13 mouse cellular contexts compared by ENCODE assay signal in the genomic region with DNA sequence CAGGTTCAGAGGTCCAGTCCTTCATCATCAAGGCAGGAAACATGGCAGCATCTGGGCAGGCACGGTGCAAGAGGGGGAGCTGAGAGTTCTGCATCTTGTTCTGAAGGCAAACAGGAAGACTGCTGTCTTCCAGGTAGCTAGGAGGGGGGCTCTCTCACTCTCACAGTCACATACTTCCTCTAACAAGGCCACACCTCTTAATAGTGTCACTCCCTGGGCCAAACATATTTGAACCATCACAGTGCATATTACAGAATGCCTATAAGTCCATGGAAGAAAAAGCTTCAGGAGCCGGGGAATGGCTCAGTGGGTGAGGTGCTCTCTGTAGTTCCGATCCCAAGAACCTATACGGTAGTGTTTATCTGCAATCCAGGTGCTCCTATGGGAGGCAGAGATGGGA. TPM values are rescaled to one million over a fixed set of nuclear protein-coding genes. Genes with fewer than 3 reads are reported as not detected.
DNase-seq lines count a peak whose midpoint lies in the region; ATAC-seq lines count a peak whose summit lies in the region.
"Had no signal": no experiment of that assay in that cellular context is flagged by ENCODE, and none has a peak within 500 bp of the region (broad histone marks: within the 10 kb centered on the region; RNA-seq: fewer than 3 reads in every experiment).

No protein-coding gene starts in this region.

- no peaks in the 10 kb centered on the region for H3K27me3 ChIP-seq in heart, embryonic 10.5 days (ENCODE audit: insufficient read depth, poor library complexity, severe bottlenecking)
- H3K27me3 ChIP-seq in forebrain, embryonic 14.5 days (replicated peaks; ENCODE audit: control insufficient read depth, insufficient read depth, low read length): no peaks in the 10 kb centered on the region
- H3K27me3 ChIP-seq in splenic B cell, adult 2 months (ENCODE audit: control insufficient read depth, insufficient read depth, low read length, poor library complexity, severe bottlenecking): no peaks in the 10 kb centered on the region
- H3K27me3 ChIP-seq: lung, embryonic 15.5 days; Patski had no signal

- no peaks in the 10 kb centered on the region for H3K9me3 ChIP-seq in heart, embryonic 10.5 days
- H3K9me3 ChIP-seq in forebrain, embryonic 14.5 days (replicated peaks; ENCODE audit: control insufficient read depth, low read length): no peaks in the 10 kb centered on the region
- H3K9me3 ChIP-seq: lung, embryonic 15.5 days had no signal

- 72% methylated on average over 4 of the region's 4 CpGs for WGBS in heart, embryonic 10.5 days
- 86% methylated on average over 4 of the region's 4 CpGs for WGBS in forebrain, embryonic 14.5 days

- no peak overlapping the region for H3K27ac ChIP-seq in heart, embryonic 10.5 days
- no peak overlapping the region for H3K27ac ChIP-seq in forebrain, embryonic 14.5 days (ENCODE audit: low read depth, low read length)
- H3K27ac ChIP-seq: lung, embryonic 15.5 days had no signal

- H3K4me1 ChIP-seq in heart, embryonic 10.5 days: peaks cover 12% of the 10 kb centered on the region; the same call in 1 of the 2 replicates
- peaks cover 11% of the 10 kb centered on the region for H3K4me1 ChIP-seq in forebrain, embryonic 14.5 days (ENCODE audit: control insufficient read depth, insufficient read depth, low read length)

- 0 out of 2 replicates have a peak overlapping the region, but pooled peaks have one; percentile 37 for H3K9ac ChIP-seq in forebrain, embryonic 14.5 days (ENCODE audit: low read length)
- H3K9ac ChIP-seq: lung, embryonic 15.5 days had no signal

- no peak for ATAC-seq in forebrain, embryonic 14.5 days
- no peak for ATAC-seq in erythroblast, adult 5-6 weeks (replicated peaks; ENCODE audit: low FRiP score, poor library complexity, severe bottlenecking)
- ATAC-seq: Patski had no signal

- H3K4me2 ChIP-seq in forebrain, embryonic 14.5 days (ENCODE audit: low read length): peak overlapping the region; percentile 46; the same call in 1 of the 2 replicates

- H3K4me3 ChIP-seq in heart, embryonic 10.5 days: no peak overlapping the region
- H3K4me3 ChIP-seq in forebrain, embryonic 14.5 days (ENCODE audit: low read depth, low read length): no peak overlapping the region
- H3K4me3 ChIP-seq: lung, embryonic 15.5 days had no signal

- DNase-seq in heart, embryonic 10.5 days (ENCODE audit: low spot score): peak; percentile 58
- DNase-seq in heart, adult 8-10 months (ENCODE audit: low spot score): no peak
- DNase-seq in spleen, postnatal 36 days (ENCODE audit: low spot score in 2 of 2): peak; percentile 58 to 59
- no peak for DNase-seq in spleen, postnatal 10 days (ENCODE audit: low spot score in 2 of 2)
- no peak for DNase-seq in forebrain, embryonic 14.5 days (ENCODE audit: low spot score)
- DNase-seq in splenic B cell, adult 2 months (ENCODE audit: low read depth, low spot score): peak; percentile 67
- DNase-seq in left cerebral cortex, adult 18-20 months (ENCODE audit: low spot score in 2 of 2): no peak
- DNase-seq: adrenal gland, postnatal 10 days; heart, postnatal 36 days; kidney, postnatal 36 days had no signal

- H3K36me3 ChIP-seq in heart, embryonic 10.5 days: no peaks in the 10 kb centered on the region
- no peaks in the 10 kb centered on the region for H3K36me3 ChIP-seq in forebrain, embryonic 14.5 days (ENCODE audit: control insufficient read depth, insufficient read depth, low read length)
- no peaks in the 10 kb centered on the region for H3K36me3 ChIP-seq in splenic B cell, adult 2 months (ENCODE audit: control insufficient read depth, insufficient read depth, low read length, poor library complexity, severe bottlenecking)
- H3K36me3 ChIP-seq: lung, embryonic 15.5 days had no signal

RNA-seq across cellular contexts. Expression of a gene that starts 3.5 kb away (rescaled TPM):
- 35.2 and 37.0 TPM in 2 replicates for polyA plus RNA-seq in heart, embryonic 10.5 days (2016; fragmentation: Nextera tagmentation; extraction: Ambion mirVana)
- 10 to 100 TPM in 1 of 4 experiments, 1 to 10 TPM in 3; 8.3 to 11.1 (median 9.4) TPM for total RNA-seq in heart, adult 8-10 months (2022)
- polyA plus RNA-seq in forebrain, embryonic 14.5 days (2014; fragmentation: Nextera tagmentation; extraction: Ambion mirVana): 13.5 and 19.3 TPM in 2 replicates
- 5.2 and 5.4 TPM in 2 replicates for total RNA-seq in erythroblast, adult 5-6 weeks (2015; ENCODE audit: low replicate concordance)
- 4.3 and 6.5 TPM in 2 replicates for total RNA-seq in erythroblast, adult 5-6 weeks (2017; ENCODE audit: low replicate concordance)
- total RNA-seq in left cerebral cortex, adult 18-20 months (2021): 100 to 1,000 TPM; 288 to 302 TPM

Comparison
In these comparisons a context has a peak if more than half of its experiments do, and no peak if none do; other contexts are left out.
1. DNase-seq: peak in heart, embryonic 10.5 days (single experiment), spleen, postnatal 36 days (2 of 2) and splenic B cell, adult 2 months (single experiment); none in heart, adult 8-10 months (single experiment), spleen, postnatal 10 days (0 of 2), forebrain, embryonic 14.5 days (single experiment) and left cerebral cortex, adult 18-20 months (0 of 2).
2. RNA of a gene that starts 3.5 kb away (total RNA-seq): 288 to 302 TPM in left cerebral cortex, adult 18-20 months; 8.3 to 11.1 TPM in heart, adult 8-10 months and 4.3 to 6.5 TPM in erythroblast, adult 5-6 weeks; every median in the first group is over 10 times any median in the second.